Mouse (Mus musculus) midbrain, embryonic 16.5 days (tissue): ENCODE measurements around the gene Stra6. TPM values are rescaled to one million over a fixed set of nuclear protein-coding genes. Genes with fewer than 3 reads are reported as not detected.

Experiments used
- ATAC-seq: fragments of 200-750 bp; cut with Nextera tagmentation; 2 replicates; pipeline ENCODE4 v1.8.0; 2017; ENCODE audit warnings: moderate TSS enrichment
- H3K27ac ChIP-seq: fragments of 300-500 bp; sonication (generic); 2 replicates; pipeline ENCODE4 v1.5.1; 2014; ENCODE audit warnings: mild to moderate bottlenecking, low read length, mixed read lengths
- H3K27me3 ChIP-seq: fragments of 300-500 bp; sonication (generic); 2 replicates; pipeline ENCODE4 v1.6.1; 2014; ENCODE audit warnings: low read depth, low read length, mixed read lengths; ENCODE audit not compliant: control insufficient read depth, insufficient read depth
- H3K36me3 ChIP-seq: fragments of 300-500 bp; sonication (generic); 2 replicates; pipeline ENCODE4 v1.6.1; 2014; ENCODE audit warnings: mild to moderate bottlenecking, low read length, moderate library complexity, mixed read lengths; ENCODE audit not compliant: control insufficient read depth, insufficient read depth
- H3K4me1 ChIP-seq: fragments of 300-500 bp; sonication (generic); 2 replicates; pipeline ENCODE4 v1.6.1; 2014; ENCODE audit warnings: mild to moderate bottlenecking, low read length, mixed read lengths; ENCODE audit not compliant: control insufficient read depth, insufficient read depth
- H3K4me2 ChIP-seq: fragments of 300-500 bp; sonication (generic); 2 replicates; pipeline ENCODE4 v1.6.1; 2014; ENCODE audit warnings: mild to moderate bottlenecking, low read length, mixed read lengths
- H3K4me3 ChIP-seq: fragments of 300-500 bp; sonication (generic); 2 replicates; pipeline ENCODE4 v1.5.1; 2014; ENCODE audit warnings: low read depth, mild to moderate bottlenecking, low read length, moderate library complexity, mixed read lengths
- H3K9ac ChIP-seq: fragments of 300-500 bp; sonication (generic); 2 replicates; pipeline ENCODE4 v1.6.1; 2014; ENCODE audit warnings: low read depth, low read length, mixed read lengths
- H3K9me3 ChIP-seq: fragments of 300-500 bp; sonication (generic); replicated peaks from 2 replicates; pipeline ENCODE4 v1.6.1; 2014; ENCODE audit warnings: mild to moderate bottlenecking, low read length, mixed read lengths; ENCODE audit not compliant: control insufficient read depth, poor library complexity, severe bottlenecking
- WGBS: fragments of 180-500 bp; shearing (Covaris S2); extraction: QIAGEN DNeasy Blood & Tissue Kit; methylation state at CpG from one replicate; pipeline ENCODE4 v1.1.7; 2014; 5-methylcytosine and 5-hydroxymethylcytosine counted together
- polyA plus RNA-seq: library from polyadenylated mRNA; unstranded; fragments of >200 nt; fragmentation: Nextera tagmentation; extraction: Ambion mirVana; gene quantifications from 2 replicates; pipeline ENCODE4 v1.2.1, GENCODE M21; 2015

The Stra6 gene
- polyA plus RNA-seq, 1 experiment from 2014 or later, result 8.1 TPM

DNA sequence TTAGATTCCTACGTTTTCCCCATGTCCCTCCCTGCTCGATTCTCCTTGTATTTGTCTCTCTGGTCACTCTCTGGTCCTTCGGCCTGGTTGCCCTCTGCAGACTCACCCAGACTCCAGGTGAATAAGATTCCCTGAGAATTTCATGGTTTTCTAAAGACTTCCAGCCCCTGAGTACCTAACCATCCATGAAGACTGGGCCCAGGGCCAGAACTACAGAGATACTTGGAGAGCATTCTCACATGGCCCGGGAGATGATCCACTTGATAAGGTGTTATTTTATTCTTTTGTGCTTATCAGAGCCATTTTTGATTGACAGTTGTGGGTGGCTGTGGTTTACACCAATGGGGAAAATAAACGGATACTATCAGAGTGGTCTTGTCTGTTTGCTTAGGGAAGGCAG is 31.7 kb upstream of the Stra6 start:
- H3K4me2 ChIP-seq, result no peak overlapping the region
- H3K36me3 ChIP-seq, result no peaks in the 10 kb centered on the region
- H3K9me3 ChIP-seq, result no peaks in the 10 kb centered on the region
- no peak for ATAC-seq
- H3K9ac ChIP-seq, result no peak overlapping the region
- H3K27ac ChIP-seq, result no peak overlapping the region
- H3K4me1 ChIP-seq, result no peaks in the 10 kb centered on the region
- 0 out of 2 replicates have a peak, but pooled peaks cover under 1% of the 10 kb centered on the region for H3K27me3 ChIP-seq
- WGBS, result 77% methylated on average over 5 of the region's 5 CpGs
- H3K4me3 ChIP-seq, result no peak overlapping the region

DNA sequence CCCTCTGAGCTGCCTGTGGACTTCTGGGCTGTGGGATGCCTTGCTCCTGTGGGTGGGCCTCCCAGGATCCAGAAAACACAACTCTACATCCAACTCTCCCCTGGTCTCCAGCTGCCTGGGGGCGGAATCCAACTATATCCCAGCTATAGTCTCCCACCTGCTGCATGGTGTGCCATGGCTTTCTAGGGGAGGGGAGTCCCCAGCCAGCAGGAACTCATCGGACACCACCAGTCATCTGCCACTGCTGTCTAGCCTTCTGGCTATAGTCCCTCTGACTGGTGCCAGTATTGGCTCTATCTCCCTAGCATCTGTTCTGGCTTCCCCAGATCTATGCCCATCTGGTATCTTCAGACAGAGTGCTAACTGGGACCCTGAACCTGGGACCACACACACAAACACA is 28.1 kb upstream of the Stra6 start:
- H3K27me3 ChIP-seq, result peaks cover 11% of the 10 kb centered on the region
- no peak overlapping the region for H3K9ac ChIP-seq
- no peaks in the 10 kb centered on the region for H3K9me3 ChIP-seq
- peaks cover 8% of the 10 kb centered on the region; the same call in 1 of the 2 replicates for H3K4me1 ChIP-seq
- no peaks in the 10 kb centered on the region for H3K36me3 ChIP-seq
- ATAC-seq, result no peak
- WGBS, result 54% methylated on average over 2 of the region's 2 CpGs
- H3K4me3 ChIP-seq, result no peak overlapping the region
- H3K27ac ChIP-seq, result no peak overlapping the region
- H3K4me2 ChIP-seq, result no peak overlapping the region

DNA sequence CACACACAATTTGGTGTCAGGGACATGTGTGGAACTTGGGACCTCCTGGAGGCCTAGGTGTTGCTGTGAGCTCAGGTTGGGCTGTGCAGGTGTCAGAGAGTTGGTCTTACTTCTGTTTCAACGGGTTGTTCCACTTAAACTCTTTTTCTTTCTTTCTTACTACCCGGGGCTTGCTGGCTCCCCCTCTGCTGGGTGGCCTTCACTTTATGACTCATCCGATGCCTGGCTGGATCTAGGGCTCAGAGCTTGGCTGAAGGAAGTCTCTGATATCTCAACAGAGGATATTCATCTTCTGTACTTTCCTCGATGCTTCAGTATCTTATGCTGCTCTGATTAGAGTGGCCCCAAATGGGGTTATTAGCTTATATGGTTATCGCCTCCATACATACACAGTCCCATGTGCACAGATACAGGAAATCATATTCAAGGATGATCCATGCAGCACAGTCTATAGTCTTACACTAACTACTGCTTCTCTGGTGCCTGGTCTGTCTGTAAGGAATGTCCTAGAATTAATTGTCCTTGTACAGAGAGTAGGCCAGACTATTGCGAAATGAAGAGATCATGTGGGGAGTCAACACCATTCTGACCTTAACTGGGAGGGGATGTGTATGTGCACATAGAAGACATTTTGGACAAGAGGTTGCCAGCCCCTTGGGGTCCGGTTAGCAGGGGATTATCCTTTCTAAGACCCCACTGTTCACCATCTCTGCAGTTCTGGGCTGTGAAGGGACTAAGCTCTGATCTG is 27.5 kb upstream of the Stra6 start:
- Histone ChIP-seq H3K4me1 (peaks cover 14% of the 10 kb centered on the region), H3K4me2 (no peak overlapping the region), H3K27me3 (peaks cover 11% of the 10 kb centered on the region), H3K9ac (no peak overlapping the region), H3K36me3 (no peaks in the 10 kb centered on the region), H3K9me3 (no peaks in the 10 kb centered on the region), H3K27ac (no peak overlapping the region), H3K4me3 (no peak overlapping the region)
- no peak for ATAC-seq
- 76% methylated on average over 7 of the region's 7 CpGs for WGBS

DNA sequence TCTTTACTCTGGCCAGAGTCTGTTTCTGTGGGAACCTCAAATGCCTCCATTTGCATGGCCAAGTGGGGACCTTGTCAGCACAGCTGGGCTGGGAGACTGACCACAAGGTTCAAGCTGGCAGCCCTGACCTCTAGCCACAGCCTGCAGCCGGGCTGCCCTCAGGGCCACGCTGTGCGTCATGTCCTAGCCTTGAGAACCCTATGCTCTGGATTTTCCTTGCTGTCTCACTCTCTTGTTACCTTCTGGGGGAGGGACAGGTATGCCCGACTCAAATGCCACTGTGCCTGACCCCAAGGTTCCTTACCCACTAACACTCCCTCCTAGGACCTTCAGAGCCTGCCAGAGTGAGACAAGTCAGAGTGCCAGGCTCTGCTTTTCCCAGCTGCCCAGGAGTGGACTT is 26.6 kb upstream of the Stra6 start:
- peaks cover 22% of the 10 kb centered on the region for H3K4me1 ChIP-seq
- H3K4me2 ChIP-seq, result no peak overlapping the region
- H3K36me3 ChIP-seq, result no peaks in the 10 kb centered on the region
- H3K27ac ChIP-seq, result no peak overlapping the region
- H3K27me3 ChIP-seq, result peaks cover 11% of the 10 kb centered on the region
- no peaks in the 10 kb centered on the region for H3K9me3 ChIP-seq
- 82% methylated on average over 4 of the region's 4 CpGs for WGBS
- ATAC-seq, result no peak
- no peak overlapping the region for H3K4me3 ChIP-seq
- no peak overlapping the region for H3K9ac ChIP-seq

DNA sequence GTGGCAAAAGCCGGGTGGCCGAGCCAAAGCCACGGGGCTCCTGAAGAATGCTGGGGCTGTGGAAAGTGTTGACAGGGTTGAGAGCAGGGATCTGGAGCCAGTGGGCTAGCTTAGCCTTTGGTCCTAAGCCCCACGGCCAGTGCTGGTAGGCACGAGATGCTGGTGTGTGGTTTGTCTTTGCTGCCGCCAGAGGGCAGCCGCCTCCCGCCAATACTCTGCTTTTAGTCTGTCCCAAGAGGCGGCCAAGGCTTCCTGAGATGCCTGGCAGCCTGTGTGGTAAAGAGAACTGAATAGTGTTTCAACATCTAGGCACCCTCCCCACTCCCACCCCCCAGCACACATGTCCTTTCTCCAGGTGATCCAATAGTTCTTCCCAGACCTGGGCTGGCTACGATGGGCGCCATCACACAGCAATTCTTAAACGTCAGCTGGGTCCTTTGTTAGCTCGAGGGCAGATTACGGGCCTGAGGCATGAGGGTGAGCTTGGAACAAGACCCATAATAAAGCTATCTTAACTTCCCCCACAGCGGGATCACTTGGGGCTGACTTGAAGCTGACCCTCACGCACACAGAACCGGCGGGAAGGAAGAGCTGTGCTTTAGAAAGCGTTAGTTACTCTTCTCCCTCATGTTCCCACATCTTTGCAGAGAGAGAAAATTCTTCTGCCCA is 25.0 kb upstream of the Stra6 start:
- H3K36me3 ChIP-seq, result no peaks in the 10 kb centered on the region
- peaks cover 33% of the 10 kb centered on the region for H3K4me1 ChIP-seq
- peak overlapping the region; percentile 47; the same call in 1 of the 2 replicates for H3K27ac ChIP-seq
- peaks cover 11% of the 10 kb centered on the region for H3K27me3 ChIP-seq
- 16% methylated on average over 19 of the region's 19 CpGs for WGBS
- H3K4me2 ChIP-seq, result no peak overlapping the region
- ATAC-seq, result peak; percentile 78
- H3K9ac ChIP-seq, result peak overlapping the region; percentile 17; the same call in 1 of the 2 replicates
- no peak overlapping the region for H3K4me3 ChIP-seq
- H3K9me3 ChIP-seq, result no peaks in the 10 kb centered on the region

DNA sequence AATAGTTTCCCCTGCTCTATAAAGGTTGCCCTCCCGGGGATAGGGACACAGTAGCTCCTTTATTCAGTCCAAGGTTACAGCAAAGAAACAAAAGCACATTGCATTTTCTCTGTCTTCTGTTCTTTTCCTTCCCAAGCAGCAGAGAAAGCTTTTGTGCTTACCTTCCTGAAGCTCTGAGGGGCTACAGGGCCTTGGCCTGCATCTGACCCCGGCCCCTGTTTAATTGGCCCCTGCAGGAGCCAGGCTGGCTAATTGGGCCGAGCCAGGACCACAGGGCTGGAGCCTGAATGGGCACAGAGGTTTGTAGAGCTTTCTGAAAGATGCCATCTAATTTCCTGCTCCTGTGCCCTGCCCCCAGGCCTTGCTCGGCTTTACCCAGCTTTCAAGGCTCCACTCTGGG is 22.6 kb upstream of the Stra6 start:
- Histone ChIP-seq H3K36me3 (no peaks in the 10 kb centered on the region), H3K4me2 (no peak overlapping the region), H3K27me3 (peaks cover 11% of the 10 kb centered on the region), H3K27ac (peak overlapping the region; percentile 54), H3K9ac (peak overlapping the region; percentile 38; the same call in 1 of the 2 replicates), H3K4me1 (peaks cover 47% of the 10 kb centered on the region), H3K9me3 (no peaks in the 10 kb centered on the region), H3K4me3 (no peak overlapping the region)
- no peak for ATAC-seq
- 21% methylated on average over 4 of the region's 4 CpGs for WGBS

DNA sequence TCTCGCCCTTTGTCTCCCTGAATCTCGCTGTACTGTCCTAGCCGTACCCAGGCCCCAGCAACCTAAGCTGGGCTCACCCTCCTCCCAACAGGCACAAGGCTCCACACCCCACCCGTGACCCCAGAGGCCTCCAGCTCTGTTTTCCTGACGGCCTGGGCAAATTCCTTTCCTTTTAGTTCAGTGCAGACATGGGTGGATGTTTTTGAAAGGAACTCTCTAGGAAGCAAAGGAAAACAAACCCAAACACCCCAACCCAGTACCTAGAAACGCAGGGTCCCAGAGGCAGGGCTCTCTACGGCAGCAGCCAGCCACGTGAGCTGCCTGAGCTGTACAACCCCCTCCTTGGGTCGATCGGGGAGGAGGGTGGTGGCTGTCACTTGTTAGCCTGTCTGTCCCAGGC is 21.2 kb upstream of the Stra6 start:
- H3K9ac ChIP-seq, result 0 out of 2 replicates have a peak overlapping the region, but pooled peaks have one; percentile 25
- H3K36me3 ChIP-seq, result no peaks in the 10 kb centered on the region
- H3K9me3 ChIP-seq, result no peaks in the 10 kb centered on the region
- 21% methylated on average over 10 of the region's 10 CpGs for WGBS
- ATAC-seq, result no peak
- H3K4me1 ChIP-seq, result peaks cover 49% of the 10 kb centered on the region
- H3K4me3 ChIP-seq, result no peak overlapping the region
- H3K27me3 ChIP-seq, result peaks cover 6% of the 10 kb centered on the region
- H3K4me2 ChIP-seq, result no peak overlapping the region
- no peak overlapping the region for H3K27ac ChIP-seq

DNA sequence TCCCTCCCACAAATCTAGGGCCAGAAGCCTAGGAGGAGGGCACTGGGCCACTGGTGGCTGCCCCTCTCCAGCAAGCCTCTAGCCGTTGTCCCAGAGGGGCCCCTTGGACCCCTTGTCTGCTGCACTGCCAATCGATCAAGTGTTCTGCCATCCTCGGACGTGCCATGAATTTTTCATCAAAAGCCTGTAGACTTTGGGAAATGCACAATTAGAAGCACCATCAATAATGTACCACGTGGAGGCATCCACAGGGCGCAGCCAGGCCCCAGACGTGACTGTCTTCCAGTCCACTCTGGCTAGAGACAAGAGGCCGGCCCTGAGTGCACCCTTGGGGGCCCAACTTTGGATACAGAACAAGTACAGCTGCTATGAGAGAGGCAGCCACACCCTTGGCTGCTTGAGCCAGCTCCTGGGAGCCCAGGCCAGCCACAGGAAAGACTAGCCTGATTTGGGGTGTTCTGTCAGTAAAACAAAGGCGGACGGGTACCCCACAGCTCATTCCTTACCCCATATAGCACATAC is 20.0 kb upstream of the Stra6 start:
- no peak overlapping the region for H3K27ac ChIP-seq
- WGBS, result 59% methylated on average over 10 of the region's 10 CpGs
- ATAC-seq, result no peak
- peaks cover 57% of the 10 kb centered on the region for H3K4me1 ChIP-seq
- H3K9me3 ChIP-seq, result no peaks in the 10 kb centered on the region
- H3K27me3 ChIP-seq, result no peaks in the 10 kb centered on the region
- no peak overlapping the region for H3K4me2 ChIP-seq
- no peak overlapping the region for H3K9ac ChIP-seq
- H3K4me3 ChIP-seq, result no peak overlapping the region
- H3K36me3 ChIP-seq, result no peaks in the 10 kb centered on the region

DNA sequence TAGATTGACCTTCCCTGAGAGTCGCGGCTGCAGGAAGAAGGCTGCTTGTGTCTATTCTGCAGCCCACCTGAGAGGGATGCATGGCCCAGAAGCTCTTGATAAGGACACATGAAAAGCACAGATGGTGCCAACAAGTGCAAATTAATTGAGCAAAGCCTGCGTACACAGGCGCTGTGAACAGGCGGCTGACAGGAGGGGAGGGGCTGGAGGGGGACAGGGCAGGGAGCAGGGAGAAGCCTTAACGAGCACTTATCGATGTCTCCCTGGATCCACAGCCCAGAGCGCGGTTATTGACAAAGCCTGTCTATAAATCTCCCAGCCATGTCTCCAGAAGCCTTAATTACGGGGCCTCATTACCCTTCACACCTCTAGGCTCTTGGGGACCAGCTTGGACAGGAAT is 18.8 kb upstream of the Stra6 start:
- H3K36me3 ChIP-seq, result no peaks in the 10 kb centered on the region
- ATAC-seq, result no peak
- H3K9me3 ChIP-seq, result no peaks in the 10 kb centered on the region
- peaks cover 66% of the 10 kb centered on the region for H3K4me1 ChIP-seq
- 14% methylated on average over 10 of the region's 10 CpGs for WGBS
- H3K9ac ChIP-seq, result peak overlapping the region; percentile 47
- peak overlapping the region; percentile 65 for H3K27ac ChIP-seq
- H3K4me3 ChIP-seq, result no peak overlapping the region
- no peaks in the 10 kb centered on the region for H3K27me3 ChIP-seq
- H3K4me2 ChIP-seq, result no peak overlapping the region
